Mouse (Mus musculus): Measurements from ENCODE around the gene Fnip2.

Gene Fnip2

GRCm38 (mm10) chr3:79415081-79415480 is 152.5 kb downstream of the Fnip2 start:
- DNase-seq (ENCODE audit: low spot score in 2 of 2): no peak

- DNase-seq (ENCODE audit: low spot score in 2 of 2): no peak
These were observed 154.1 kb downstream of the Fnip2 start for GRCm38 (mm10) chr3:79413492-79413891.

GRCm38 (mm10) chr3:79411666-79412065 is 155.9 kb downstream of the Fnip2 start:
- DNase-seq (ENCODE audit: low spot score in 2 of 2): no peak

DNA sequence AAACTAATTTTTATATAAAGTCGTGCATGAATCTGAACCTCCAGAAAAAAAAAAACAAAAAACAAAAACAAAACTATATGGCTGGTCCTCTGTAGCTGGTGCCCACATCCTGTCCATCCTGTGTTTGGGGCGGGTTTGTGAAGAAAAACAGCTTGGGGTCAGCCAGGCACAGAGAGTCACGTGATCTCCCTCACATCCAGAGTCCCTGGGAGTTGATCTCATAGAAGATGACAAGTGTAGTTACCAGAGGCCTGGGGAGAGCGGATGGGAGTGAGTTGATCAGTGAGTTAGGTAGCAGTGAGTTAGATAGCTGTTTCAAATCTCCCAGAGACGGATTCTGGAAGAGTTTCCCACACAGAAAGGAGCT is 157.0 kb downstream of the Fnip2 start:
- no peak for DNase-seq (ENCODE audit: low spot score in 2 of 2)

GRCm38 (mm10) chr3:79409927-79410628 is 157.5 kb downstream of the Fnip2 start:
- no peak for DNase-seq (ENCODE audit: low spot score in 2 of 2)

DNA sequence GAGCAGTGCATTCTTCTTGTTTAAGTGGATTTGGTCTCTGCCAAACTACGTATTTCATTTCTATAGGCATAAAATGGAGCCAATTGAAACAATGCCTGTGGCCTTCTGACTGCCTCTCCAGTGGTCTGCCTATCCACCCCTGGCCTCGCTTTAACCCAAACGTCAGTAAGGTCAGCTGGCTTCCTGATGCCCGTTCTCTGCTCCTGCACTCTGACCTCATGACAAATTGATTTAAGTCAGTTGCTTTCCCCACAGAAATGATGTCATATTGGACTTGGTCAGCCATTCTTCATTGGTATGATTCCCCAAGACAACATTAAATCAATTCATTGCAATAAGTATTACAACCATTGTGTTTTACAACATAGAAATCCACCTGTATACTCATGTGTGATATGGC is 159.1 kb downstream of the Fnip2 start:
- DNase-seq (ENCODE audit: low spot score in 2 of 2): no peak

Measured in frontal cortex, postnatal 36 days (tissue).